Mouse (Mus musculus): Measurements from ENCODE around the gene Adss.

GRCm38 (mm10) chr1:177757249-177757648 lies 39.1 kb downstream of the Adss start:
- no peak for TF ChIP-seq CTCF (IDR thresholded peaks at IDR 0.05 in 2 of 3, conservative IDR thresholded peaks at IDR 0.05 in 1 of 3; ENCODE audit: control insufficient read depth in 1 of 3, insufficient read depth in 1 of 3, low read depth in 2 of 3, low read length in 3 of 3, poor library complexity in 1 of 3, severe bottlenecking in 1 of 3)
- no peak for TF ChIP-seq GATA1 (IDR thresholded peaks at IDR 0.05; ENCODE audit: low read depth, low read length)
- TF ChIP-seq ZKSCAN1 (IDR thresholded peaks at IDR 0.05; ENCODE audit: low read depth, low read length): no peak
- no peak for TF ChIP-seq EP300 (IDR thresholded peaks at IDR 0.05; ENCODE audit: low read depth in 1 of 2, low read length in 2 of 2)
- TF ChIP-seq GABPA (IDR thresholded peaks at IDR 0.05; ENCODE audit: low read depth, low read length): no peak
- TF ChIP-seq MXI1 (IDR thresholded peaks at IDR 0.05; ENCODE audit: low read depth, low read length): no peak
- TF ChIP-seq ZC3H11A (IDR thresholded peaks at IDR 0.05; ENCODE audit: low read depth, low read length): no peak

Data from MEL (cell line).